Mouse (Mus musculus) G1E-ER4 (cell line): Measurements from ENCODE around the gene Atp11c. TPM values are rescaled to one million over a fixed set of nuclear protein-coding genes. Genes with fewer than 3 reads are reported as not detected.

Experiments used
- GATA1 ChIP-seq: IDR thresholded peaks from one replicate; pipeline ENCODE4 v1.8.0; 2012; ENCODE audit warnings: low read length, inconsistent platforms
- polyA plus RNA-seq: library from polyadenylated mRNA; stranded (reverse); fragments of >175 nt; gene quantifications from 2 replicates; pipeline ENCODE4 v1.2.3, GENCODE M21; 2012

Gene Atp11c
- polyA plus RNA-seq, 1 experiment: 1.9 TPM

DNA sequence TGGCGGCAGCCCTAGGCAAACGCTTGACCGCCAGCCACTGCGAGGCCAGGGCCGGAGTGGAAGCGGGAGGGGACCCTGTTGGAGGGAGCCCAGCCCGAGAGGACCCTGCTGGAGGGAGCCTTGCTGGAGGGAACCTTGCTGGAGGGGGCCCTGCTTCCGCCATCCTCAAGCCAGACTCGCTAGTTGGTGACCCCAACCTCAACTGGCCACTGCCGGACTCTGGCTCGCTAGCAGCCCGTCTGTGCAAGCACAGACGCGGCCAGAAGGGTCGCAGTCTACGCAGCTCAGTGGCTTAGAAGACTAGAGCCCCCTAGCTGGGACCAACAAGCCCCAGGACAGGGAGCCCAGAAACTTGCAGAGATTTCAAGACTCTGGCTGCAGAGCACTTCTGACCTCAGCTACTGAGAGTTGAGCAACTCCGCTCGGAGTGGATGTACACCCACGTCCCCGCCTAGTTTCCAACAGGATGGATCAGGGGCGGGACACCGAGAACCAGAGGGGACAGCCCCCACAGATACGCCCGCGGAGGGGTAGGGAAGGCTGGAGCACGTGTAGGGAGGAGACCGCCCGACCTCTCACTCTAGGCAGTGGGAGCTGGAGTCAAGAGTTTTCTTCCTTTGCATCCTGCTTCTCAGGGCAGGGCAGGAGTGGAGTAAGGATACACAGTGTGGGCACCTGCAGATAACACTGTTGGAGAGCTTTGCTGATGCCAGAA is 413.6 kb downstream of the Atp11c start, which contains the start of gene Mcf2:
Mcf2 (minus strand) TSS at position 346 of the 715 bp plus-strand sequence.
- no peak for TF ChIP-seq GATA1

DNA sequence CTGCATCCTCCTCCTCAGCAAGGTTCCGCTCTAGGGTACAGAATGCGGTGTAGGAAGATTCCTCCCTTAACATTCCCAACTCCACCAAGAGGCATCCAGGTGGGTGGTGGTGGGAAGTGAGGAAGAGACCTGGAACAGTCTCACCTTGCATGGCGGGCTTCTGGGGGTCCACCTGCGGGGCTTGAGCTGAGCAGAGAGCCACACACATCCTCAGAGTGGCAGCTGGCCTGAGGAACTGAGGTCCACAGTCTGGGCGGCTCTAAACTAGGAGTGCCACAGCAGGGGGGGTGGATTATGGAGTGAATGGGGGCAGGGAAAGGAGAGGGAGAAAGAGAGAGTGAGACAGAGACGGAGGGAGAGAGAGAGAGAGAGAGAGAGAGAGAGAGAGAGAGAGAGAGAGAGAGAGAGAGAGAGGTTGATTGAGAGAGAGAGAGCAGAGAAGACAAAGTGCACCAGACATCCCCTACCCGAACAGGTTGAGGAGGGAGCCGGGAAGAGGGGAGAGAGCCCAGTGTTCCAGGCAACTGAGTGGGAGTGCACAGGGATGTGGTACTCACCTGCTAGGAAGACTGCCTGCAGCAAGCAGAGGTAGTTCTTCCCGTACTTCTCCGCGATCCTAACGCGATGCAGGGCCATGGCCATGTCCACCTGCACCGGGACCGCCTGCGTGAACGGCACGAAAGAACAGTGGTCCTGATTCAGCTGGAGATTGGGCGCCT is 414.3 kb downstream of the Atp11c start:
- no peak for TF ChIP-seq GATA1

Other genes with a start within 250 kb of the Atp11c start
- not detected in 2 replicates for gene Gm7073, start 53.4 kb downstream of the Atp11c start, polyA plus RNA-seq